Mouse (Mus musculus): ENCODE data around the gene Cln5. TPM values are rescaled to one million over a fixed set of nuclear protein-coding genes. Genes with fewer than 3 reads are reported as not detected.
A peak's percentile ranks its signal among the peaks of the same experiment; 100 is the strongest.

Cln5 gene
- 26.5 and 38.3 TPM in 2 replicates for polyA plus RNA-seq (2014; fragmentation: Nextera tagmentation; extraction: Ambion mirVana)

GRCm38 (mm10) chr14:103069864-103070611, at the start of gene Cln5:
Cln5 (plus strand) TSS chr14:103070216.
- Histone ChIP-seq H3K36me3 (ENCODE audit: control insufficient read depth, insufficient read depth, low read length) (peaks cover 15% of the 10 kb centered on the region; the same call in 1 of the 2 replicates), H3K27me3 (ENCODE audit: control insufficient read depth, insufficient read depth, low read length) (no peaks in the 10 kb centered on the region), H3K27ac (ENCODE audit: low read depth, low read length) (peak within 1 kb of the TSS; percentile 83), H3K9ac (ENCODE audit: low read depth, low read length) (peak within 1 kb of the TSS; percentile 77), H3K4me1 (ENCODE audit: control insufficient read depth, insufficient read depth, low read length) (0 out of 2 replicates have a peak, but pooled peaks cover 3% of the 10 kb centered on the region), H3K4me3 (ENCODE audit: low read length) (peak within 1 kb of the TSS; percentile 71), H3K4me2 (replicated peaks; ENCODE audit: low read depth, low read length) (peak within 1 kb of the TSS; percentile 93), H3K9me3 (ENCODE audit: control insufficient read depth, low read length) (no peaks in the 10 kb centered on the region)
- peak; percentile 99 for ATAC-seq (ENCODE audit: low FRiP score, low TSS enrichment)
- WGBS: under 1% methylated on average over 61 of the region's 65 CpGs

GRCm38 (mm10) chr14:103029203-103029602, 40.8 kb upstream of the Cln5 start:
- 82% methylated on average over 2 of the region's 2 CpGs for WGBS
- H3K9me3 ChIP-seq (ENCODE audit: control insufficient read depth, low read length): no peaks in the 10 kb centered on the region
- no peak overlapping the region for H3K27ac ChIP-seq (ENCODE audit: low read depth, low read length)
- no peaks in the 10 kb centered on the region for H3K4me1 ChIP-seq (ENCODE audit: control insufficient read depth, insufficient read depth, low read length)
- H3K4me2 ChIP-seq (replicated peaks; ENCODE audit: low read depth, low read length): no peak overlapping the region
- no peak for ATAC-seq (ENCODE audit: low FRiP score, low TSS enrichment)
- H3K27me3 ChIP-seq (ENCODE audit: control insufficient read depth, insufficient read depth, low read length): no peaks in the 10 kb centered on the region
- no peaks in the 10 kb centered on the region for H3K36me3 ChIP-seq (ENCODE audit: control insufficient read depth, insufficient read depth, low read length)
- H3K9ac ChIP-seq (ENCODE audit: low read depth, low read length): no peak overlapping the region
- H3K4me3 ChIP-seq (ENCODE audit: low read length): no peak overlapping the region

DNA sequence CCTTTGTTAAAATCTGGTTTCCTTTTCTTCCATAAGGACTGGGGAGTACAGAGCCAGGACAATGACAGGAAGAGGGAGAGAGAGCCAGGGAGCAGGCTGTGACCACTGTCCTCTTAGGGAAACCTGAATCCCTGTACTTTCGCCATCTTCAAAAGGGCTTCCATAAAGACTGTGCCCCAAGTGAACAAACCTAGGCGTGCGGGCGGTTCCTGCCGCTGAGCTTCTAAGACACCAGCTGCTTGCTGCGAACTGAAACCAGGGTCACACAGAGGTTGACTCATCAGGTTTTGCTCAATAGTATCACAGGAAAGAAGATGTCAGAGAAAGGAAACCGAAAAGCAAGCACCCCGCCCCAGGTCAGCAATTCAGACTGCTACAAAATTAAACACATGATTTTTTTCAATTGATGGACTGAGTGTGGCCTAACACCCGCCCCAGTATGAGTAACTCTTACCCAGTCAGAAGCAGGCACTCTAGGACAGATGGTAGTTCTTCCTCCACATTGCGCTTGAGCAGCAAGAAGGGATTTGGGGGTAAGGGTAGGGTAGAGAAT, 36.7 kb upstream of the Cln5 start:
- ATAC-seq (ENCODE audit: low FRiP score, low TSS enrichment): peak; percentile 16; the same call in 1 of the 2 replicates
- Histone ChIP-seq H3K9me3 (ENCODE audit: control insufficient read depth, low read length) (no peaks in the 10 kb centered on the region), H3K4me2 (replicated peaks; ENCODE audit: low read depth, low read length) (no peak overlapping the region), H3K9ac (ENCODE audit: low read depth, low read length) (no peak overlapping the region), H3K4me1 (ENCODE audit: control insufficient read depth, insufficient read depth, low read length) (no peaks in the 10 kb centered on the region), H3K4me3 (ENCODE audit: low read length) (no peak overlapping the region), H3K36me3 (ENCODE audit: control insufficient read depth, insufficient read depth, low read length) (no peaks in the 10 kb centered on the region), H3K27me3 (ENCODE audit: control insufficient read depth, insufficient read depth, low read length) (no peaks in the 10 kb centered on the region), H3K27ac (ENCODE audit: low read depth, low read length) (no peak overlapping the region)
- WGBS: 48% methylated on average over 10 of the region's 10 CpGs

DNA sequence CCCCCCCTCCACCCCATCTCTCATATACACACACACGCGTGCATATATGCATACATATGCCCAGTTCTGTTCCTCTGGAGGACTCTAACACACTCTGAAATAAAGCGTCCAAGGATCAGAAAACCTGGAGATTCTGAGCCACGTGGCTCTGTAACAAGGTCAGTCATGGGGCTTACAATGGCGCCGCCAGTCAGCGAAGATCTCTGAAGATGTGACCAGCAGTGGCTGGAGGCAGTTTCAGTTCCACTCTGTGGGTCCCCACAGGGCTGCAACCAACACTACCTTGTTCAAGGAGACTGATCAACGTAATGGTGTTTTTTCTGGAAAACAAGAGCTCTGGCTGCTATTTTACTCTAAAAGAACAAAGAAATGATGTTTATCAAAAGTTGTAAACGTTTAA, 35.9 kb upstream of the Cln5 start:
- WGBS: 89% methylated on average over 9 of the region's 9 CpGs
- ATAC-seq (ENCODE audit: low FRiP score, low TSS enrichment): no peak
- H3K9ac ChIP-seq (ENCODE audit: low read depth, low read length): no peak overlapping the region

GRCm38 (mm10) chr14:103037016-103037415, 33.0 kb upstream of the Cln5 start:
- WGBS: 85% methylated on average over 3 of the region's 3 CpGs
- H3K9ac ChIP-seq (ENCODE audit: low read depth, low read length): no peak overlapping the region
- H3K36me3 ChIP-seq (ENCODE audit: control insufficient read depth, insufficient read depth, low read length): no peaks in the 10 kb centered on the region
- H3K27ac ChIP-seq (ENCODE audit: low read depth, low read length): no peak overlapping the region
- ATAC-seq (ENCODE audit: low FRiP score, low TSS enrichment): no peak
- H3K4me3 ChIP-seq (ENCODE audit: low read length): no peak overlapping the region
- H3K9me3 ChIP-seq (ENCODE audit: control insufficient read depth, low read length): no peaks in the 10 kb centered on the region
- H3K4me1 ChIP-seq (ENCODE audit: control insufficient read depth, insufficient read depth, low read length): no peaks in the 10 kb centered on the region
- no peak overlapping the region for H3K4me2 ChIP-seq (replicated peaks; ENCODE audit: low read depth, low read length)
- H3K27me3 ChIP-seq (ENCODE audit: control insufficient read depth, insufficient read depth, low read length): no peaks in the 10 kb centered on the region

More for the DNA sequence above, 35.9 kb upstream of the Cln5 start:
- Histone ChIP-seq H3K4me2 (replicated peaks; ENCODE audit: low read depth, low read length) (no peak overlapping the region), H3K4me3 (ENCODE audit: low read length) (no peak overlapping the region), H3K27me3 (ENCODE audit: control insufficient read depth, insufficient read depth, low read length) (no peaks in the 10 kb centered on the region), H3K4me1 (ENCODE audit: control insufficient read depth, insufficient read depth, low read length) (no peaks in the 10 kb centered on the region), H3K27ac (ENCODE audit: low read depth, low read length) (no peak overlapping the region), H3K36me3 (ENCODE audit: control insufficient read depth, insufficient read depth, low read length) (no peaks in the 10 kb centered on the region), H3K9me3 (ENCODE audit: control insufficient read depth, low read length) (no peaks in the 10 kb centered on the region)

DNA sequence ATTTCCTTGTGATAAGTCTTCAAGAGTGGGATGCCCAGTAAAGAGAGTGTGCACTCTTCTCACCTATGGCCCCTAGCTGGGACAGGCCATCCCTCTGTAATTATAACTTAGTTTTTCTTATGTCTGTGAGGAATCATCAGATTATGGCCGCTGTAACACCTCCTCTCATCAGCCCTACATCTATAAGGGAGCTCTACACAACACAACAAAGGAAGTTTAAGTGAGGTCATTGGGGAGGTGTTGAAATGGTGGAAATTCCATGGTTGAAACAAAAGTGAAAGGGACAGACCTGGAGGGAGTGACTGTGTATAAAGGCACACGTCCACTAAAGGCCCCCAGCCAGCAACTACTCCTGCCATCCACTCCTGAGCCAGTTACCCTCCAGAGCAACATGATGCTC, 23.3 kb upstream of the Cln5 start, which contains the start of gene Acod1:
Gene Acod1 (plus strand): TSS at position 301 of the 400 bp plus-strand sequence.
- Histone ChIP-seq H3K4me1 (ENCODE audit: control insufficient read depth, insufficient read depth, low read length) (no peaks in the 10 kb centered on the region), H3K9ac (ENCODE audit: low read depth, low read length) (no peak within 1 kb of the TSS), H3K9me3 (ENCODE audit: control insufficient read depth, low read length) (no peaks in the 10 kb centered on the region), H3K4me3 (ENCODE audit: low read length) (no peak within 1 kb of the TSS), H3K27ac (ENCODE audit: low read depth, low read length) (no peak within 1 kb of the TSS), H3K4me2 (replicated peaks; ENCODE audit: low read depth, low read length) (no peak within 1 kb of the TSS), H3K27me3 (ENCODE audit: control insufficient read depth, insufficient read depth, low read length) (no peaks in the 10 kb centered on the region), H3K36me3 (ENCODE audit: control insufficient read depth, insufficient read depth, low read length) (no peaks in the 10 kb centered on the region)
- 78% methylated on average over 2 of the region's 2 CpGs for WGBS
- no peak for ATAC-seq (ENCODE audit: low FRiP score, low TSS enrichment)

DNA sequence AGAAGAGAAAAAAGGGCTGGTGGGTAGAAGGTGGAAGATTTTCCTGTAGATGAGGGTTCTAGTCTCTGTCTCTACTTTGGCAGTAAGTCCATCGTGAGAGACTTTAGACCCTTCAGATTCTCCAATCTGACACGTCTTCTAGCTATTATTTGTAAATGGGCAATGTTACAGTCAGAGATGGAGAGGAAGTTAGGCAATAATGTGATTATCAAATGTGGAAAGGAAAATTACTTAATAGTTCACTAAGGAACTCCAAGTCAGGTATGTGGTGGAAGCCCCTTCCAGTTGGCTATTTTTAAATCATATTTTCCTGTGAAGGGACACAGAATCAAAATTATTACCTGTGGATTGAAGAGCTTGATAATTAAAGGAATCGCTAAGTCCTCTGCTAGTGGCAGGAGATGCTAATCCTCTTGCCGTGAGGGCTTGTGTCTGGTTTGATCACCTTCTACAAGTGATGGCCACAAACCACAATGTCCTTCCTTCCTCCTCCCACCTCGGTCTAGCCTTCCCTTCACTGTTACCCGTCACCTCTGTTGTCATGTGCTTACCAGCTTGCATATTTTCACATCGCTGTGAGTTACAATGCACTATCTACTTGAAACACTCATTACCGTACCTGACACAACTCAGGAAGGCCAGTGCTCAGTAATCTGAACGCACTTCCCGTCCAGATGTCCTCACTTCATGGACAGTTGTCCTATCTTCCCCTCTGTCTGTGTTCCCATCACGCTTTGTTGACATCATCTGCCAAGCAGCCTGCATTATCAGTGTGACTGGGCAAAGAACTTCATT, 21.5 kb upstream of the Cln5 start:
- H3K27ac ChIP-seq (ENCODE audit: low read depth, low read length): no peak overlapping the region
- H3K9me3 ChIP-seq (ENCODE audit: control insufficient read depth, low read length): no peaks in the 10 kb centered on the region
- WGBS: 90% methylated on average over 11 of the region's 11 CpGs
- H3K36me3 ChIP-seq (ENCODE audit: control insufficient read depth, insufficient read depth, low read length): no peaks in the 10 kb centered on the region
- no peak overlapping the region for H3K4me3 ChIP-seq (ENCODE audit: low read length)
- no peak for ATAC-seq (ENCODE audit: low FRiP score, low TSS enrichment)
- no peak overlapping the region for H3K9ac ChIP-seq (ENCODE audit: low read depth, low read length)
- H3K27me3 ChIP-seq (ENCODE audit: control insufficient read depth, insufficient read depth, low read length): no peaks in the 10 kb centered on the region
- H3K4me1 ChIP-seq (ENCODE audit: control insufficient read depth, insufficient read depth, low read length): no peaks in the 10 kb centered on the region
- H3K4me2 ChIP-seq (replicated peaks; ENCODE audit: low read depth, low read length): no peak overlapping the region

GRCm38 (mm10) chr14:103051159-103051769, 18.8 kb upstream of the Cln5 start:
- H3K4me1 ChIP-seq (ENCODE audit: control insufficient read depth, insufficient read depth, low read length): no peaks in the 10 kb centered on the region
- H3K27me3 ChIP-seq (ENCODE audit: control insufficient read depth, insufficient read depth, low read length): no peaks in the 10 kb centered on the region
- 42% methylated on average over 8 of the region's 8 CpGs for WGBS
- H3K4me2 ChIP-seq (replicated peaks; ENCODE audit: low read depth, low read length): no peak overlapping the region
- H3K27ac ChIP-seq (ENCODE audit: low read depth, low read length): no peak overlapping the region
- H3K9me3 ChIP-seq (ENCODE audit: control insufficient read depth, low read length): no peaks in the 10 kb centered on the region
- H3K36me3 ChIP-seq (ENCODE audit: control insufficient read depth, insufficient read depth, low read length): no peaks in the 10 kb centered on the region
- H3K4me3 ChIP-seq (ENCODE audit: low read length): no peak overlapping the region
- H3K9ac ChIP-seq (ENCODE audit: low read depth, low read length): no peak overlapping the region
- peak; percentile 89 for ATAC-seq (ENCODE audit: low FRiP score, low TSS enrichment)

Measured in kidney, embryonic 14.5 days (tissue).